Mouse (Mus musculus): Measurements from ENCODE around the gene Cryl1. TPM values are rescaled to one million over a fixed set of nuclear protein-coding genes. Genes with fewer than 3 reads are reported as not detected.
A peak's percentile ranks its signal among the peaks of the same experiment; 100 is the strongest.

Cryl1 gene
- polyA plus RNA-seq, 1 experiment from 2014 or later, result 17.8 TPM

- ATAC-seq (ENCODE audit: insufficient number of reproducible peaks, insufficient read depth, low FRiP score, low TSS enrichment), result no peak
- no peaks in the 10 kb centered on the region for H3K27me3 ChIP-seq
- H3K4me2 ChIP-seq (replicated peaks), result no peak overlapping the region
- H3K4me1 ChIP-seq, result peaks cover 4% of the 10 kb centered on the region; the same call in 1 of the 2 replicates
- no peak overlapping the region for H3K9ac ChIP-seq
- no peaks in the 10 kb centered on the region for H3K9me3 ChIP-seq
- no peak overlapping the region for H3K4me3 ChIP-seq
- no peaks in the 10 kb centered on the region for H3K36me3 ChIP-seq
- 68% methylated on average over 5 of the region's 5 CpGs for WGBS
- no peak overlapping the region for H3K27ac ChIP-seq
These were observed 31.6 kb downstream of the Cryl1 start for GRCm38 (mm10) chr14:57366724-57367123.

DNA sequence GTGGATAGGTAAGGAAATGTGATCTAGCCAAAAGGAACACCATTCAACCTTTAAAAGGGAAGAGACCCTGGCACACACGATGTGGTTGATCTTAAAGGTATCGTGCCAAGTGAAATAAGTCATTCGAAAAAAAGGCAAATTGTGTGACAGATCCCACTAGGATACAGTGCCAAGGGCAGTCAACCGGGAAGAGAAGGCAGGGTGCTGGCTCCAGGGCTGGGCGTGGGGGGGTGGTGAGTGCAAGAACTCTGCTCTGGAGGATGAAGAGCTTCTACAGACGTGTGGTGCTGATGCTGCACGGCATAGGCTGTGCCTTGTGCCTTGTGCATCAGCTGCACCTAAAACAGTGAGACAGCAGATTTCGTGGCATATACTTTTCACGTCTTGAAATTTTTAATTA is 33.0 kb downstream of the Cryl1 start:
- 79% methylated on average over 9 of the region's 9 CpGs for WGBS
- Histone ChIP-seq H3K4me1 (peaks cover 4% of the 10 kb centered on the region; the same call in 1 of the 2 replicates), H3K4me3 (no peak overlapping the region), H3K4me2 (replicated peaks) (no peak overlapping the region), H3K9me3 (no peaks in the 10 kb centered on the region), H3K36me3 (no peaks in the 10 kb centered on the region), H3K9ac (no peak overlapping the region), H3K27ac (no peak overlapping the region), H3K27me3 (no peaks in the 10 kb centered on the region)
- ATAC-seq (ENCODE audit: insufficient number of reproducible peaks, insufficient read depth, low FRiP score, low TSS enrichment), result no peak

GRCm38 (mm10) chr14:57363833-57364232 is 34.5 kb downstream of the Cryl1 start:
- H3K36me3 ChIP-seq, result no peaks in the 10 kb centered on the region
- 79% methylated on average over 6 of the region's 6 CpGs for WGBS
- H3K27me3 ChIP-seq, result no peaks in the 10 kb centered on the region
- no peak for ATAC-seq (ENCODE audit: insufficient number of reproducible peaks, insufficient read depth, low FRiP score, low TSS enrichment)
- H3K9ac ChIP-seq, result no peak overlapping the region
- no peaks in the 10 kb centered on the region for H3K9me3 ChIP-seq
- H3K4me1 ChIP-seq, result peaks cover 4% of the 10 kb centered on the region; the same call in 1 of the 2 replicates
- H3K27ac ChIP-seq, result no peak overlapping the region
- no peak overlapping the region for H3K4me3 ChIP-seq
- no peak overlapping the region for H3K4me2 ChIP-seq (replicated peaks)

DNA sequence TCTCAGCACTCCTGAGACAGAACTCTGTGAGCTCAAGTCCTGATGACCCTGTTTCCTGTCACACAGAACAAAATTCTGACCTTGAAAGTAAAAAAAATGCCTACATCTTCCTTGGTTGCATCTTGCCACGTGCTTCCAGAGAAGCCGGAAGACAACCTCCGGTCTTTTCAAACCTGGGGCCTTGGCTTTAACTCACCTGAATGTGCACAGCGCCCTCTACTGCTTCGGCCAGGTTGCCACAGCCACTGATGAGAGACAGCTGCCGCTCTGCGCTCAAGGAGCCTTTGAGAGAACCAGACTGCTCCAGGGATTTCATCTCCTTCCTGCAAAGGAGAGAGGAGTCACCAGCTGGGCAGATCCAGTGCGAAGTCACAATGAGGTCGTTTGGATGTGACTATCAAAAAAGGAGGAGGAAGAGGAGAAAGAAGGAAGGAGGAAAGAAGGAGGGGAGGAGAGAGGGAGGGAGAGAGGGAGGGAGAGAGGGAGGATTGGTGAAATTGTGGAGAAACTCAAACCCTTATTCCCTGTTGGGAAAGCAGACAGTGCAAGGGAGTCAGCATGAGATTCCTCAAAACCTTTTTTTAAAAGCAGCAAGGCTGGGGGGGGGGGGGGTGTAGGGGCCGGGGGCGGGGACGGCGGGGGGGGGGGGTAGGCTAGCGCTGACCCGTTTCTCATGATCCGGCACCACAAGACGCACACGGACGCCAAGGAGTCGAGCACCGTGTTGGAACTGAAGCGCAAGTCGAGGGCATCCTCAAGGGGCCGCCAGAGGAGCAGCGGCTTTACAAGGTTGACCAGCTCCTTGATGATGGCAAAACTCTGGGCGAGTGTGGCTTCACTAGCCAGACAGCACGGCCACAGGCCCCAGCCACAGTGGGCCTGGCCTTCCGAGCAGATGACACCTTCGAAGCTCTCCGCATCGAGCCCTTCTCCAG is 35.3 kb downstream of the Cryl1 start:
- ATAC-seq (ENCODE audit: insufficient number of reproducible peaks, insufficient read depth, low FRiP score, low TSS enrichment), result no peak

GRCm38 (mm10) chr14:57357030-57357429 is 41.3 kb downstream of the Cryl1 start:
- no peaks in the 10 kb centered on the region for H3K27me3 ChIP-seq
- no peak for ATAC-seq (ENCODE audit: insufficient number of reproducible peaks, insufficient read depth, low FRiP score, low TSS enrichment)
- WGBS, result 61% methylated on average over 5 of the region's 5 CpGs

More for the DNA sequence above, 35.3 kb downstream of the Cryl1 start:
- Histone ChIP-seq H3K4me1 (peaks cover 4% of the 10 kb centered on the region; the same call in 1 of the 2 replicates), H3K4me2 (replicated peaks) (peak overlapping the region; percentile 40), H3K9me3 (no peaks in the 10 kb centered on the region), H3K36me3 (no peaks in the 10 kb centered on the region), H3K27me3 (no peaks in the 10 kb centered on the region), H3K4me3 (0 out of 2 replicates have a peak overlapping the region, but pooled peaks have one; percentile 3), H3K27ac (no peak overlapping the region), H3K9ac (no peak overlapping the region)
- WGBS, result 14% methylated on average over 26 of the region's 31 CpGs

DNA sequence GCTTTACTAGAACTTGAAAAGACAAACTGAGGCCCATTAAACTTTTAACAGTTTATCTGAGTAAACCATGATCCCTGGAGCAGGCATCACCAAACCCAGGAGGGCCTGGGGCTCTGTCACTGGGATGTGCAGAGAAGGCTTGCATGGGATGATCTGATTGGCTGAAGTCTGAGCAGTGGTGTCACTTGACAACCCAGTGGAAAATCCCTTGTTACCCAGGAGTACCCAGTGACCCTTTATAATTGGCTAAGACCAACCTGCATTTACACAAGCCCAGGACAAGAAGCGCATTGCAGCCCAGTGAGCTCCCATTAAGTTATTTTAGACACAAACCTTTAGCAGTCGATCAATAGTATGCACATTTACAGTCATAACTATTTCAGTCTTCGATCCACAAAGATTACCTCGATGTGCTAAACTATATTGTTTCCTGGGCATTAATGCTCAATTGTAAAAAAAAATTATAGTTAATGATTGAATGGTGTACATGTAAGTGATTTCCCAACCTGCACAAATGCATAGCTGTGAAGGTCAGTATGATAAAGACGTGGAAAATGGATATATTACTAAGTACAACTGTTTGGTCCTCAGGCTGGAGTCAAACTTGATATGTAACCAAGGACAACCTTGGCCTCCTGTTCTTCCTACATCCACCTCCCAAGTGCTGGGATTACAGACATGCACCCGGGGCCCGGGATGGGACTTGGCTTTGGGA is 46.7 kb downstream of the Cryl1 start:
- H3K27me3 ChIP-seq, result no peaks in the 10 kb centered on the region
- no peak for ATAC-seq (ENCODE audit: insufficient number of reproducible peaks, insufficient read depth, low FRiP score, low TSS enrichment)
- H3K27ac ChIP-seq, result no peak overlapping the region
- H3K9me3 ChIP-seq, result no peaks in the 10 kb centered on the region
- H3K4me3 ChIP-seq, result no peak overlapping the region
- no peaks in the 10 kb centered on the region for H3K36me3 ChIP-seq
- peaks cover 9% of the 10 kb centered on the region; the same call in 1 of the 2 replicates for H3K4me1 ChIP-seq
- 88% methylated on average over 7 of the region's 7 CpGs for WGBS
- no peak overlapping the region for H3K9ac ChIP-seq
- no peak overlapping the region for H3K4me2 ChIP-seq (replicated peaks)

More at GRCm38 (mm10) chr14:57357030-57357429, 41.3 kb downstream of the Cryl1 start:
- H3K9me3 ChIP-seq, result no peaks in the 10 kb centered on the region
- H3K9ac ChIP-seq, result no peak overlapping the region
- no peak overlapping the region for H3K4me3 ChIP-seq
- H3K4me2 ChIP-seq (replicated peaks), result no peak overlapping the region
- no peak overlapping the region for H3K27ac ChIP-seq
- no peaks in the 10 kb centered on the region for H3K4me1 ChIP-seq
- no peaks in the 10 kb centered on the region for H3K36me3 ChIP-seq

GRCm38 (mm10) chr14:57349955-57350354 is 48.4 kb downstream of the Cryl1 start:
- WGBS, result 82% methylated on average over 10 of the region's 10 CpGs

GRCm38 (mm10) chr14:57348155-57348554 is 50.2 kb downstream of the Cryl1 start:
- 44% methylated on average over 4 of the region's 4 CpGs for WGBS
- H3K9me3 ChIP-seq, result 0 out of 2 replicates have a peak, but pooled peaks cover 4% of the 10 kb centered on the region
- no peak overlapping the region; the same call in 1 of the 2 replicates for H3K27ac ChIP-seq
- ATAC-seq (ENCODE audit: insufficient number of reproducible peaks, insufficient read depth, low FRiP score, low TSS enrichment), result no peak
- no peak overlapping the region for H3K9ac ChIP-seq
- no peaks in the 10 kb centered on the region for H3K36me3 ChIP-seq
- H3K4me2 ChIP-seq (replicated peaks), result no peak overlapping the region
- H3K4me3 ChIP-seq, result no peak overlapping the region
- peaks cover 12% of the 10 kb centered on the region; the same call in 1 of the 2 replicates for H3K4me1 ChIP-seq
- no peaks in the 10 kb centered on the region for H3K27me3 ChIP-seq

More at GRCm38 (mm10) chr14:57349955-57350354, 48.4 kb downstream of the Cryl1 start:
- Histone ChIP-seq H3K27me3 (no peaks in the 10 kb centered on the region), H3K4me2 (replicated peaks) (no peak overlapping the region), H3K4me1 (peaks cover 10% of the 10 kb centered on the region; the same call in 1 of the 2 replicates), H3K9me3 (0 out of 2 replicates have a peak, but pooled peaks cover 4% of the 10 kb centered on the region), H3K4me3 (no peak overlapping the region), H3K36me3 (no peaks in the 10 kb centered on the region), H3K27ac (no peak overlapping the region), H3K9ac (no peak overlapping the region)
- no peak for ATAC-seq (ENCODE audit: insufficient number of reproducible peaks, insufficient read depth, low FRiP score, low TSS enrichment)

GRCm38 (mm10) chr14:57346135-57346534 is 52.2 kb downstream of the Cryl1 start:
- Histone ChIP-seq H3K9ac (no peak overlapping the region), H3K4me2 (replicated peaks) (no peak overlapping the region), H3K27me3 (no peaks in the 10 kb centered on the region), H3K9me3 (0 out of 2 replicates have a peak, but pooled peaks cover 4% of the 10 kb centered on the region), H3K4me3 (no peak overlapping the region), H3K36me3 (no peaks in the 10 kb centered on the region), H3K27ac (no peak overlapping the region), H3K4me1 (peaks cover 12% of the 10 kb centered on the region; the same call in 1 of the 2 replicates)
- WGBS, result 85% methylated on average over 3 of the region's 3 CpGs
- ATAC-seq (ENCODE audit: insufficient number of reproducible peaks, insufficient read depth, low FRiP score, low TSS enrichment), result no peak

- Histone ChIP-seq H3K4me1 (peaks cover 12% of the 10 kb centered on the region; the same call in 1 of the 2 replicates), H3K4me2 (replicated peaks) (peak overlapping the region; percentile 28), H3K9me3 (0 out of 2 replicates have a peak, but pooled peaks cover 4% of the 10 kb centered on the region), H3K27ac (0 out of 2 replicates have a peak overlapping the region, but pooled peaks have one; percentile 25), H3K27me3 (no peaks in the 10 kb centered on the region), H3K4me3 (no peak overlapping the region), H3K36me3 (no peaks in the 10 kb centered on the region), H3K9ac (no peak overlapping the region)
- WGBS, result 60% methylated on average over 25 of the region's 25 CpGs
- ATAC-seq (ENCODE audit: insufficient number of reproducible peaks, insufficient read depth, low FRiP score, low TSS enrichment), result no peak
These were observed 53.4 kb downstream of the Cryl1 start for GRCm38 (mm10) chr14:57344781-57345492.
